Mouse (Mus musculus): ENCODE data around the gene Dpf3. TPM values are rescaled to one million over a fixed set of nuclear protein-coding genes. Genes with fewer than 3 reads are reported as not detected.

Gene Dpf3
- polyA plus RNA-seq, 2 experiments, result 3.0 to 4.9 TPM

DNA sequence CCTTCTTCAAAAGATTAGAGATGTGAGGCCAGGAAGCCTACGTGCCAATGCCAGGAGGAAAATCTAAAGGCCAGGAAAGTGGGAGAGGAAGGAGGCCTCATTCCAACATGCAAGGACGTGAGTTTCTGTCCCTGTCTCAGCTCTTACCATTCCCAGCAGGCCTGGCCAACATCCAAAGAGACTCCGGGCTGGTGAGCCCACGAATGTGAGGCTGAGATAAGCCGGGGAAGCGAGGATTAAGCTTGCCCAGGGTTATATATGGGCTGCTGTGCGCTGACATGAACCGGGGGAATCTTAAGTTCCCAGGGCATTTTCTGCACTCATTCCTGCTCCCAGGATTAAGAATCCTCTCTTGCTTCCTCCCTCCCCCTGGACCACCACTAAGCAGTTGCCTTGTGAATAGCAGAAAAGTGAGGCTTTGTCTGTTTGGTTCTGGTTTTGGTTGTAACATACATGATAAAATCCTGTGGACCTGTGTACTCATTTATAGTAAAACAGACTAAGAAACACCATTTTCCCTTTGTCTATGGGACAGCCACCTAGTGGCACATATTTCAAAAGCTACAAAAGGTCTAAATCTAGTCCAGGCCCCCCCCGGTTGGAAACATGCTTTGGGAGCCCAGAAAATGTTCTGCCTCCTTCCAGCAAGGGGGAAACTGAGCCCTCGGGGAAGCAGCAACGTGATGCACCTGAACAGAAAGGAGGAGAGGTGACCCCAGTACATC is 62.6 kb downstream of the Dpf3 start:
- H3K9ac ChIP-seq (ENCODE audit: low read depth, low read length, severe bottlenecking), result no peak overlapping the region
- no peak for ATAC-seq (ENCODE audit: low FRiP score, low read depth)

DNA sequence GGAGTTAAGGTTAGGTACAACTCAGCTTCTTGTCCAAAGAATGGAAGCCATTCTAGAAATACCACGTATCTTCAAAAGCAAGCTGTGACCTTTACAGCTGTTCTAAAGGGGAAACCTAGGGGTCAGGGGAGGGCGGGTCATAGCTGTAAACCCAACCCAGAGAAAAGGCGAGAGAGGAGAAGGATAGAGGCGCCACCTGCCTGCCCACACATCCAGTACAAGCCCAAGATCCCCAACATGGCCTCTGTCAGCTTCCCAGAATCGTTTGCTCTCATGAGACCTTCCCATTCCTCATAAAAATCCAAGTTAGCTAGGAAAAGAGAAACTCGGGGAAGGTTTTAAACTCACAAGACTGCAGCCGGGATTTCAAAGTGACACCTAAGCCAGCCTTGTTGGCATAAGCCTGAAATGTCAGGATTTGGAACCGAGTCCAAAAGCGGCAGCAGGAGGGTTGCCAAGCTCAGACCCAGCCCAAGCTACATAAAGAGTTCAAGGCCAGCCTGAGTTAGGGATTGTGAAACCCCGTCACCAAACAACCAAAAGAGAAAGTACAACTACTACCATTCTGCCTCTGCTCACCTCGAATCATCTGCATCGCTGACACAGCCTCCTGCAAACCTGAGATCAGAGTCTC is 63.3 kb downstream of the Dpf3 start:
- 0 out of 2 replicates have a peak, but pooled peaks cover 2% of the 10 kb centered on the region for H3K9me3 ChIP-seq (ENCODE audit: control insufficient read depth, low read length)
- no peak for TF ChIP-seq POLR2A (IDR thresholded peaks at IDR 0.05; ENCODE audit: borderline replicate concordance, extremely low read depth, insufficient read depth, insufficient read length)
- ATAC-seq (ENCODE audit: low FRiP score, low read depth) (no peak), DNase-seq (ENCODE audit: low spot score) (no peak)
- H3K27ac ChIP-seq (replicated peaks; ENCODE audit: low read depth, low read length), result no peak overlapping the region
- H3K27me3 ChIP-seq (ENCODE audit: control insufficient read depth, insufficient read depth, low read length), result no peaks in the 10 kb centered on the region
- H3K4me1 ChIP-seq (ENCODE audit: control insufficient read depth, insufficient read depth, low read length), result peaks cover 20% of the 10 kb centered on the region
- WGBS, result 59% methylated on average over 12 of the region's 12 CpGs
- H3K4me2 ChIP-seq (replicated peaks; ENCODE audit: low read depth, low read length, severe bottlenecking), result no peak overlapping the region
- H3K4me3 ChIP-seq (replicated peaks; ENCODE audit: low read length), result no peak overlapping the region
- H3K36me3 ChIP-seq (ENCODE audit: control insufficient read depth, insufficient read depth, low read length), result no peaks in the 10 kb centered on the region
- H3K9ac ChIP-seq (ENCODE audit: low read depth, low read length, severe bottlenecking), result no peak overlapping the region

More for the DNA sequence above, 62.6 kb downstream of the Dpf3 start:
- no peak overlapping the region for H3K4me2 ChIP-seq (replicated peaks; ENCODE audit: low read depth, low read length, severe bottlenecking)
- 0 out of 2 replicates have a peak, but pooled peaks cover 2% of the 10 kb centered on the region for H3K9me3 ChIP-seq (ENCODE audit: control insufficient read depth, low read length)
- WGBS, result 47% methylated on average over 11 of the region's 11 CpGs
- TF ChIP-seq POLR2A (IDR thresholded peaks at IDR 0.05; ENCODE audit: borderline replicate concordance, extremely low read depth, insufficient read depth, insufficient read length), result no peak
- no peaks in the 10 kb centered on the region for H3K27me3 ChIP-seq (ENCODE audit: control insufficient read depth, insufficient read depth, low read length)
- DNase-seq (ENCODE audit: low spot score), result no peak
- H3K4me3 ChIP-seq (replicated peaks; ENCODE audit: low read length), result no peak overlapping the region
- no peak overlapping the region for H3K27ac ChIP-seq (replicated peaks; ENCODE audit: low read depth, low read length)
- peaks cover 20% of the 10 kb centered on the region for H3K4me1 ChIP-seq (ENCODE audit: control insufficient read depth, insufficient read depth, low read length)
- no peaks in the 10 kb centered on the region for H3K36me3 ChIP-seq (ENCODE audit: control insufficient read depth, insufficient read depth, low read length)

DNA sequence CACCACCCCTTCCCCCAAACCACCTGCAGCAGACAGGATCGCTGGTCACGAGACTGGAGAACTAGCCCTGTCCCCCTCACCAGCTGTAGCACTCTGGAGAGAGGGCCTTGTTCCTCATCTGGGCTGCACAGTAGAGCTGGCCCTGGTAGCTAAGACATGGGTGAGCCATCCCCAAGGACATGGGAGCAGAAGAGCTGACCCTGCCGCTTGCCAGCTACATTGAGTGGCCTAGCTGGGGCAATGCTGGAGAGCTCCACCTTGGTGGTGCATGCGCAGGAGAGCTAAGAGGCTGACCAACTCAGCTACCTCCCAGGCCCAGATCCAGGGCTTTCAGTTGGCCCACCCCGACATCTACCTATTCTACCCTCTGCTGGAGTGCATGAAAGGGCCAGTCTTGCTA is 67.2 kb downstream of the Dpf3 start:
- Histone ChIP-seq H3K4me3 (replicated peaks; ENCODE audit: low read length) (no peak overlapping the region), H3K4me1 (ENCODE audit: control insufficient read depth, insufficient read depth, low read length) (peaks cover 10% of the 10 kb centered on the region), H3K9me3 (ENCODE audit: control insufficient read depth, low read length) (0 out of 2 replicates have a peak, but pooled peaks cover 2% of the 10 kb centered on the region), H3K27ac (replicated peaks; ENCODE audit: low read depth, low read length) (no peak overlapping the region), H3K4me2 (replicated peaks; ENCODE audit: low read depth, low read length, severe bottlenecking) (no peak overlapping the region), H3K36me3 (ENCODE audit: control insufficient read depth, insufficient read depth, low read length) (no peaks in the 10 kb centered on the region), H3K9ac (ENCODE audit: low read depth, low read length, severe bottlenecking) (no peak overlapping the region), H3K27me3 (ENCODE audit: control insufficient read depth, insufficient read depth, low read length) (no peaks in the 10 kb centered on the region)
- DNase-seq (ENCODE audit: low spot score) (no peak), ATAC-seq (ENCODE audit: low FRiP score, low read depth) (no peak)
- WGBS, result 87% methylated on average over 5 of the region's 5 CpGs
- TF ChIP-seq POLR2A (IDR thresholded peaks at IDR 0.05; ENCODE audit: borderline replicate concordance, extremely low read depth, insufficient read depth, insufficient read length), result no peak

DNA sequence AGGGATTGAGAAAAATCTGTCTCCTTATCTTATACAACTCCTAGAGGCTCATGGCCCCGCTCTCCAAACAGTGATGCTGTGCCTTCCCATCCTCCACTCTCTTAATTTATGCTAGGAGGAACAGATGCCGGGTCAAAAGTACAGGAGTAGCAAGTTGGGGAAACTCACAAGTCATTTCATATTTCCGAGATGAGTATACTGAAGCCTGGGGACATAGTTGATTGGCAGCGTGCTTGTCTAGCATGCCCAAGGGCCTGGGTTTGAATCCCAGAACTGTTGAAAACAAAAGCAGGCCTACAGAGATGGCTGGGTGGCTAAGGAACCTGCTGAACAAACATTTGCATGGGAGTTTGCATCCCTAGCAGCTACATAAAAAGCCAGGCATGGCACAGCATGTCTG is 72.3 kb downstream of the Dpf3 start:
- Histone ChIP-seq H3K4me1 (ENCODE audit: control insufficient read depth, insufficient read depth, low read length) (0 out of 2 replicates have a peak, but pooled peaks cover 2% of the 10 kb centered on the region), H3K4me2 (replicated peaks; ENCODE audit: low read depth, low read length, severe bottlenecking) (no peak overlapping the region), H3K27ac (replicated peaks; ENCODE audit: low read depth, low read length) (no peak overlapping the region), H3K4me3 (replicated peaks; ENCODE audit: low read length) (no peak overlapping the region), H3K9ac (ENCODE audit: low read depth, low read length, severe bottlenecking) (no peak overlapping the region), H3K27me3 (ENCODE audit: control insufficient read depth, insufficient read depth, low read length) (no peaks in the 10 kb centered on the region), H3K36me3 (ENCODE audit: control insufficient read depth, insufficient read depth, low read length) (no peaks in the 10 kb centered on the region), H3K9me3 (ENCODE audit: control insufficient read depth, low read length) (no peaks in the 10 kb centered on the region)
- ATAC-seq (ENCODE audit: low FRiP score, low read depth) (no peak), DNase-seq (ENCODE audit: low spot score) (no peak)
- TF ChIP-seq POLR2A (IDR thresholded peaks at IDR 0.05; ENCODE audit: borderline replicate concordance, extremely low read depth, insufficient read depth, insufficient read length), result no peak
- WGBS, result 78% methylated on average over 4 of the region's 4 CpGs

DNA sequence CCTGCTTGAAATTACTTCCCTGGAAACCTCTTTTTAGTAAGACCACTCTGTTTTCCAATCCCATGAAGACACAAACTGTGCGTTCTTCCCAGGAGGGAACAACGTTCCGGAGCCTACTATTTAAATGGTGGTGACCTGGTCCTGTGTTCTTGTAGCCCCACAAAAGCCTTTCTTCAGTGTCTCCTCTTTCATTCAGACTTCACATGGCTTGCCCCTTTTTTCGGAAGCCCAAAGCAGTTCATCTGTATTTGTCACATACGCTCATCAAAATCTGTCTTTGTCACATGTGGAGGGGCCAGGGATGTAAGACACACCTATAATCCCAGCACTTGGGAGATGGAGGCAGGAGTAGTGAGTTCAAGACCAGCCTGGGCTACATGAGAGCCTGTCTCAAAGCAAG is 73.8 kb downstream of the Dpf3 start:
- no peak for TF ChIP-seq POLR2A (IDR thresholded peaks at IDR 0.05; ENCODE audit: borderline replicate concordance, extremely low read depth, insufficient read depth, insufficient read length)
- no peaks in the 10 kb centered on the region for H3K36me3 ChIP-seq (ENCODE audit: control insufficient read depth, insufficient read depth, low read length)
- H3K4me1 ChIP-seq (ENCODE audit: control insufficient read depth, insufficient read depth, low read length), result 0 out of 2 replicates have a peak, but pooled peaks cover 2% of the 10 kb centered on the region
- DNase-seq (ENCODE audit: low spot score) (no peak), ATAC-seq (ENCODE audit: low FRiP score, low read depth) (no peak)
- no peaks in the 10 kb centered on the region for H3K27me3 ChIP-seq (ENCODE audit: control insufficient read depth, insufficient read depth, low read length)
- H3K4me2 ChIP-seq (replicated peaks; ENCODE audit: low read depth, low read length, severe bottlenecking), result no peak overlapping the region
- no peak overlapping the region for H3K27ac ChIP-seq (replicated peaks; ENCODE audit: low read depth, low read length)
- no peaks in the 10 kb centered on the region for H3K9me3 ChIP-seq (ENCODE audit: control insufficient read depth, low read length)
- WGBS, result 94% methylated on average over 5 of the region's 5 CpGs
- no peak overlapping the region for H3K4me3 ChIP-seq (replicated peaks; ENCODE audit: low read length)
- no peak overlapping the region for H3K9ac ChIP-seq (ENCODE audit: low read depth, low read length, severe bottlenecking)

Measured in limb, embryonic 14.5 days (tissue).